Mouse (Mus musculus): ENCODE data around the gene Fam184a. TPM values are rescaled to one million over a fixed set of nuclear protein-coding genes. Genes with fewer than 3 reads are reported as not detected.

Gene Fam184a
- total RNA-seq, 2 experiments from 2014 or later: 2.4 to 3.3 TPM

DNA sequence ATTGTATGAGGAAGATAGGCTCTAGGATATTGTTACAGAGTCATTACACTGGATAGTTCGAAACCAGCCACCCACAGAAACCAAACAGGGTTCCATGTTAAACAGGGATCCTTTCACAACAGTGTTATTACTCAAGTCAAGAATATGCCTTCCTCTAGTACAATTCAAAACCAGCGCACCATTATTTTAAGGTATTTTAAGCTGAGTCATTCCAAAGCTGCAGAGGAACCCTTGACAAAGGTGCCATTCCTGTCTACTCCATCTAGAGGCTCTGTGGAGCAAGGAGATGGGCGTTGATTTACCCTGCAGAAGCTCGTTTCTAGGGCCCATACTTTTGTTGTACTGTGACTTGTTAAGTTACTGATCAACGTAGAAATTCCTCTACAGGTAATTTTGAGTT is 152.1 kb downstream of the Fam184a start:
- DNase-seq (ENCODE audit: low spot score in 2 of 2): no peak

DNA sequence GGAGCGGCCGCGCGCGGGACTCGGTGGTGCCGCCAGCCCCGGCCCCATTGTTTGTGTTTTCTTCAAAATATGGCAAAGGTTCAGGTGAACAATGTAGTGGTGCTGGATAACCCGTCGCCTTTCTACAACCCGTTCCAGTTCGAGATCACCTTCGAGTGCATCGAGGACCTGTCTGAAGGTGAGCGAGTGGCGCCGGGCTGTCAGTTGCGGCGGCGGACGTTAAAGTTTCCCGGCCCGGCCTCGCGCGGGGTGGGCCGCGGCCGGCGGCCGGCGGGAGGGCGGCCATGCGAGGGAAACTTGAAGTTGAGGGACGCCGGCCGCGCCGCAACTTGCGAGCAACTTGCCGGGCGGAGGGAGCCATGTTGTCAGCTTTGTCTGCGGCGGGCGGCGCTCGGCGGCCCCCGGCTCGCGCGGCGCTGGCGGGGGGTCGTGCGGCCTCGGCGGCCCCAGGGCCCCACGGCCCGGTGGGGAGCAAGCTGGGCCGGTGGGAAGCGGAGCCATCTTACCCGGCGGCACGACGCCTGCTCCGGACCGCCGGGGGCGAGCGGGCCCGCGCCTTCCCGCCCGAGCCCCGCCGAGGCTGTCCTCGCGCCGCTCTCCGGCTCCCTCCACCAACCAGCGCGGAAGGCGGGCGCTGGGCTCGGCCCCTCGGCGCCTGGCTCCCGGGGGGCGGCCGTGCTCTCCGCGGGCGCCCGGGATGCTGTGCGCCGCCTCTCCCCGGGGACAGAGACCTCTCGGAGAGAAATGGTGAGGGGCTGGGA is 153.6 kb downstream of the Fam184a start:
- peak; percentile 58 to 64 for DNase-seq (ENCODE audit: low spot score in 2 of 2)

DNA sequence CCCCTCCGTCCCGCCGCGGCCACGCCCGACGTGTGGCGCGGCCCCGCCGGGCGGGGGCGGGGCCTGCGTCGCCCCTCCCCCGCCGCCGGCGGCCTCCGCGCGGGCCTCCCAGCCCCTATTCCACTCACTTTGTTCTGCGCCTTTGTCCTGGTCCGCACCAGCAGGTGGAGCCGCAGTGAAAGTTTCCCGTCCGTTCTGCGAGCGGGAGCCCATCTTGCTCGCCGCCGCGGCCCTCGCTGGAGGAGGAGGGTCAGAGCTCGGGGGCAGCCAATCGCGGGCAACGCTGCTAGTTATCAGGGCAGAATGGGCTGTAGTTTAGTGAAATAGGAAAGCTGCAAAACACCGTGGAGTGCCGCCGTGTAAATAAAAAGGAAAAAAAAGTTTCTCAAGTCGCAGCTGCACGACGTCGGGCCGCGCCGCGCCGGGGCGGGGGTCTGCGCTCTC is 154.2 kb downstream of the Fam184a start, which contains the start of gene Asf1a:
Gene Asf1a, plus strand, starts transcription at position 81 of the 444 bp plus-strand sequence.
- DNase-seq (ENCODE audit: low spot score in 2 of 2): peak; percentile 93 to 95

DNA sequence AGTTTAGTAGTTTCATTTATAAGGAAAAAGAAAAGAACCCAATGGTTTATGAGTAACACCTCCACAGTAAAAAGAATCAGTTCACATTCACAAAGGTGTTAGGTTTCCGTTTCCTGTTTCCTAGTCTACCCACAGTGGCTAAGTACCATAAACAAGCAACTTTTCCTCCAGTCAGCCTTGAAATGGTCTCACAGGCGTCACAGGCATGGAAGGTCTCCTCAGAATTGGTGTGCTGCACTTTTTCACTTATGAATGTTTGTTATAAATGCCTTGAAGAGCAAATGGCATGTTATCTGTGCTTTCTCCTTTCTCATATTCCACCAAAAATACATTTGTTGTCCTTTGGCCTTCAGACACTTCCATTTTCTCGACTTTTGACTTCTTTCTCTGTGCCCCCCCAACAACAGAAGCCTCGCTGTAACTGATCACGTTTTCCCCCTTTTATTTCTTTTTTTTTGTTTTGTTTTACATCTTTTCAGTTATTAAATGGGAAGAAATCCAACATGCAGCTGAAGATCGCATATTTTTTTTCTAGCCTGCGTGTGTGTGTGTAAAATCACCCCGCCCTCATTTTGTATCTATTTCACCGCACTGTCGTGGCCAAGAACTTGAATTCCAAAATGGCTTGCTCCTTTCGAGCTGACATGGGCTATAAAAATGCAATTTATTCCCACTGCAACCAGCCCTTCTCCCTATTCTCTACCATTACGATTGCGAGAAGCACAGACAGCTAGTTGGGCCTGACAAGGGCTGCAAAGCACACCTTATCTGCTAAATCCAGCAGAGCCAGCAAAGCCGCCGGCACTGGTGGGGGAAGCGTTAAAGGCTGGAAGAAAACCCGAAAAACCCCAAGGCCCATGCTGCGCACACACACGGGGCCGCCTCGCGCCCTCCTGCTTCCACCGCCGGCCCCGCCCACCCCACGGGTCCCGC is 154.9 kb downstream of the Fam184a start:
- no peak for DNase-seq (ENCODE audit: low spot score in 2 of 2)

DNA sequence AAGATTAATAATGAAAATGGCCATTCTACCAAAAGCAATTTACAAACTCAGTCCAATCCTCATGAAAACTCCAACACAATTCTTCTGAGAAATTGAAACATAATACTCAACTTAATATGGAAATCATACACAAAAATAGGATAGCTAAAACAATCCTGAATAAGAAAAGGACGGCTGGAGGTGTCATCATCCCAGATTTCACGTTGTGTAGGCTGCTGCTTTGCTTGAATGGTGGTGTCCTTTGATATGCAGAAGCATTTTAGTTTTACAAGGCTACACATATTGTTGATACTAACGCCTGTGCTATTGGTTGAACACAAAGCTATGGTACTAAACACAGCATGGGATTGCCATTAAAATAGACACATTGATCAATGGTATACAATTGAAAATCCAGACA is 165.1 kb downstream of the Fam184a start:
- DNase-seq (ENCODE audit: low spot score in 2 of 2): no peak

Other genes with a start within 250 kb of the Fam184a start
- gene Asf1a, start 154.4 kb downstream of the Fam184a start, total RNA-seq (2021): 10 to 100 TPM; 27.2 to 29.9 TPM
- 1 to 10 TPM; 5.9 to 8.2 TPM for gene Mcm9, start 120.7 kb downstream of the Fam184a start, total RNA-seq (2021)

Data from adrenal gland, adult 18-20 months (tissue).